Mouse (Mus musculus) cerebral cortex, adult 2 months (tissue): ENCODE results near the gene Olfr869.

Experiments
- WGBS: fragments of 180-500 bp; shearing (Covaris S2); methylation state at CpG from one replicate; pipeline ENCODE4 v1.1.7; 2018; 5-methylcytosine and 5-hydroxymethylcytosine counted together

Gene Olfr869

GRCm38 (mm10) chr9:20128709-20129108, at the start of gene Olfr869:
Gene Olfr869, plus strand, starts transcription at chr9:20129009.
- WGBS: 73% methylated on average over 2 of the region's 2 CpGs

GRCm38 (mm10) chr9:20098326-20098725, 30.5 kb upstream of the Olfr869 start, which contains the start of gene Olfr868:
Gene Olfr868, plus strand, starts transcription at chr9:20098626.
- 41% methylated on average over 2 of the region's 2 CpGs for WGBS

GRCm38 (mm10) chr9:20149706-20150105, 20.9 kb downstream of the Olfr869 start:
- 96% methylated on average over 3 of the region's 3 CpGs for WGBS

GRCm38 (mm10) chr9:20173957-20174356, 45.1 kb downstream of the Olfr869 start, which contains the start of gene Olfr870:
Gene Olfr870, minus strand, starts transcription at chr9:20174057.
- WGBS: 70% methylated on average over 2 of the region's 2 CpGs

- 65% methylated on average over 5 of the region's 5 CpGs for WGBS
These were observed 50.7 kb downstream of the Olfr869 start for GRCm38 (mm10) chr9:20179463-20179862.
